Mouse (Mus musculus): Measurements from ENCODE around the gene Kdm6b. TPM values are rescaled to one million over a fixed set of nuclear protein-coding genes. Genes with fewer than 3 reads are reported as not detected.

Kdm6b gene
- polyA plus RNA-seq, 1 experiment from 2014 or later = 7.4 TPM

DNA sequence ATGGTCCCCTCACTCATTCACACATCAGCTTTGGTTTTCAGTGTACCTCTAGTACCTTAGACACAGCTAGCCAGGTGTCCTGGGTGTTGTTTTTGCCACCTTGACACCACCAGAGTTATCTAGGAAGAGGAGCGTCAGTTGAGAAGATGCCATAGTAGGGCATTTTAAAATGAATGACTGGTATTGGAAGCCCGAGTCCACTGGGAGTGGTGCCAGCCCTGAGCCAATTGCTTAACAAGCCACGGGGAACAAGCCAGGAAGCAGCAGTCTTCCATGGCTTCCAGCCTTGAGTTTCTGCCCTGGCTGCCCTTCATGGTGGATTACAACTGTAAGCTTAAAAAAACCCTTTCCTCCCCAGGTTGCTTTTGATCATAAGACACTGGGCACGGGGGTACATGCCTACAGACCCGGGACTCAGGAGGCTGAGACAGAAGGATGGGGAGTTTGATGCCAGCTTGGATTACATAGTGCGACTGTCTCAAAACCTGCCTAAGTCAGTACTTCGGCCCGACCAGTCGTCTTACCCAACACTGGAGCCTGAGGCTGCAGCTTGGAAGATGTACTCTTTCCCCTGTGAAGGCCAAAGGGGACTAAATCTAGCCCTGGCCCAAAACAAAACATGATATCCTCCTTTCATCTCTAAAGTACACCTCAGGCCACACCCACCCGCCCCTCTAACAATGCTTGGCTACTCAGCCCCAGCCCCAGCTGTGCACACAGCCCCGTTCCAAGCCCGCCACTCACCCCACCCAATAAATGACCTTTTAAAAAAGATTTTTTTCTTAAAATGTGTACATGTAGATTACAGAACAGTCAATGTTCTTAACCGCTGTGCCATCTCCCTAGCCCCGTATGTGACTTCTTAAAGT, 23.7 kb downstream of the Kdm6b start:
- no peak for ATAC-seq
- H3K36me3 ChIP-seq (replicated peaks; ENCODE audit: insufficient read depth, low read length) = no peaks in the 10 kb centered on the region

DNA sequence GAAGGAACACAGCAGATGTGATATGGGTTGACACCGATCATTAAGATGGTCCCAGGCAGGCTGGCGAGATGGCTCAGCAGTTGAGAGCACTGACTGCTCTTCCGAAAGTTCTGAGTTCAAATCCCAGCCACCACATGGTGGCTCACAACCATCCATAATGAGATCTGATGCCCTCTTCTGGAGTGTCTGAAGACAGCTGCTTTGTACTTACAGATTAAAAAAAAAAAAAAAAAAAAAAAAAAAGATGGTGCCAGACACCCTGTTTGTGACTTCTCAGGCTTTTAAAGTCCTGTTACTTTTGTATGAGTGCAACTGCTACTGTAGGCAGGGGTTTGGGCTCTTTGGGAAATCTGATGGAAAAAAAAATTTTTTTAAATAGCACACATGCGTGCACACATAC, 24.8 kb downstream of the Kdm6b start:
- Histone ChIP-seq H3K36me3 (replicated peaks; ENCODE audit: insufficient read depth, low read length) (no peaks in the 10 kb centered on the region), H3K27ac (ENCODE audit: low read depth) (no peak overlapping the region), H3K4me1 (ENCODE audit: insufficient read depth) (no peaks in the 10 kb centered on the region), H3K4me3 (ENCODE audit: low read depth, low read length) (no peak overlapping the region), H3K27me3 (ENCODE audit: insufficient read depth, low read length) (no peaks in the 10 kb centered on the region), H3K9me3 (ENCODE audit: low read length) (no peaks in the 10 kb centered on the region), H3K9ac (replicated peaks) (no peak overlapping the region), H3K4me2 (ENCODE audit: low read depth, low read length) (no peak overlapping the region)
- DNase-seq = no peak
- 88% methylated on average over 4 of the region's 4 CpGs for WGBS (ENCODE audit: insufficient replicate concordance)
- ATAC-seq = no peak
- no peak for TF ChIP-seq EP300 (IDR thresholded peaks at IDR 0.05; ENCODE audit: low read depth)
- TF ChIP-seq CTCF (IDR thresholded peaks at IDR 0.05; ENCODE audit: low read depth) = no peak

More for the DNA sequence above, 23.7 kb downstream of the Kdm6b start:
- 65% methylated on average over 14 of the region's 14 CpGs for WGBS (ENCODE audit: insufficient replicate concordance)
- H3K27me3 ChIP-seq (ENCODE audit: insufficient read depth, low read length) = no peaks in the 10 kb centered on the region
- peaks cover 4% of the 10 kb centered on the region; the same call in 1 of the 2 replicates for H3K4me1 ChIP-seq (ENCODE audit: insufficient read depth)
- H3K4me3 ChIP-seq (ENCODE audit: low read depth, low read length) = no peak overlapping the region
- H3K9ac ChIP-seq (replicated peaks) = no peak overlapping the region
- H3K4me2 ChIP-seq (ENCODE audit: low read depth, low read length) = no peak overlapping the region
- no peak overlapping the region for H3K27ac ChIP-seq (ENCODE audit: low read depth)
- no peak for TF ChIP-seq EP300 (IDR thresholded peaks at IDR 0.05; ENCODE audit: low read depth)
- TF ChIP-seq CTCF (IDR thresholded peaks at IDR 0.05; ENCODE audit: low read depth) = no peak
- no peaks in the 10 kb centered on the region for H3K9me3 ChIP-seq (ENCODE audit: low read length)
- DNase-seq = peak; percentile 28

DNA sequence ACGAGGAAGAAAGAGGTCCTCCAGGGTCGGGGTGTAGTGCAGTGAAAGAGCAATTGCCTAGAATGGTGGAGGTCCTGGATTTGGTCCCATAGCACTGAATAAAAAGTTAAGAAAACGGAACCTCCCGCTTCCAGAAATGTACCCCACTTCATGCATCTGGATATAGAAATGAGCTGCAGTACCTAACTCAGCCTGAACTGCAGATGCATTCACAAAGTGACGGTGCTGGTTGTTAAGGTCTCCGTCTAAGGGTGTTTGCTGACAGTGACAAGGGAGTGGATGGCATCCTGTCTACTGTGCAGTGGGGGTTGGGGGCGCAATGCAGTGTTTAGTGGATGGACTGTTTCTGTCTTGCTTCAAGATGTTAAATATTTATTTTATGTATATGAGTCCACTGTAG, 26.7 kb downstream of the Kdm6b start:
- H3K4me3 ChIP-seq (ENCODE audit: low read depth, low read length) = no peak overlapping the region
- H3K9ac ChIP-seq (replicated peaks) = no peak overlapping the region
- no peaks in the 10 kb centered on the region for H3K36me3 ChIP-seq (replicated peaks; ENCODE audit: insufficient read depth, low read length)
- H3K9me3 ChIP-seq (ENCODE audit: low read length) = no peaks in the 10 kb centered on the region
- TF ChIP-seq CTCF (IDR thresholded peaks at IDR 0.05; ENCODE audit: low read depth) (no peak), EP300 (IDR thresholded peaks at IDR 0.05; ENCODE audit: low read depth) (no peak)
- DNase-seq = no peak
- H3K27ac ChIP-seq (ENCODE audit: low read depth) = no peak overlapping the region
- H3K27me3 ChIP-seq (ENCODE audit: insufficient read depth, low read length) = no peaks in the 10 kb centered on the region
- no peak overlapping the region for H3K4me2 ChIP-seq (ENCODE audit: low read depth, low read length)
- H3K4me1 ChIP-seq (ENCODE audit: insufficient read depth) = no peaks in the 10 kb centered on the region
- no peak for ATAC-seq
- WGBS (ENCODE audit: insufficient replicate concordance) = 75% methylated on average over 7 of the region's 7 CpGs

DNA sequence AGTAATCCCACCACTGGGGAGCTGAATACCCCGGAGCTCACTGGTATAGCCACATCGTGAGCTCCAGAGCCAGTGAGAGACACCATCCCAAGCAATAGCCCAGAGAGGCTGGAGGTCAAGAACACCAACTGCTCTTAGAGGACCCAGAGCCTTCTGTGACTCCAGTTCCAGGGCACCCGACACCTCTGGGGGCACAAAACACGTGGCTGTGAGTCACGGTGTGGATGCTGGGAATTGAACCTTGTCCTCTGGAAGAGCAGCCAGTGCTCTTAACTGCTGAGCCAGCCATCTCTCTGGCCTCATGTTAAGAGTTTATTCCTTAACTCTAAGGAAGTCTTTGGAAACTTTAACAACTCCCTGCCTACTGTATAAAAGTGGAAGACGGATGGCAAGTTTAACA, 28.5 kb downstream of the Kdm6b start:
- ATAC-seq (no peak), DNase-seq (no peak)
- H3K4me2 ChIP-seq (ENCODE audit: low read depth, low read length) = no peak overlapping the region
- no peaks in the 10 kb centered on the region for H3K36me3 ChIP-seq (replicated peaks; ENCODE audit: insufficient read depth, low read length)
- no peak overlapping the region for H3K9ac ChIP-seq (replicated peaks)
- peaks cover under 1% of the 10 kb centered on the region; the same call in 1 of the 2 replicates for H3K4me1 ChIP-seq (ENCODE audit: insufficient read depth)
- TF ChIP-seq EP300 (IDR thresholded peaks at IDR 0.05; ENCODE audit: low read depth) (no peak), CTCF (IDR thresholded peaks at IDR 0.05; ENCODE audit: low read depth) (no peak)
- WGBS (ENCODE audit: insufficient replicate concordance) = 69% methylated on average over 6 of the region's 6 CpGs
- no peak overlapping the region for H3K27ac ChIP-seq (ENCODE audit: low read depth)
- no peak overlapping the region for H3K4me3 ChIP-seq (ENCODE audit: low read depth, low read length)
- no peaks in the 10 kb centered on the region for H3K27me3 ChIP-seq (ENCODE audit: insufficient read depth, low read length)
- no peaks in the 10 kb centered on the region for H3K9me3 ChIP-seq (ENCODE audit: low read length)

DNA sequence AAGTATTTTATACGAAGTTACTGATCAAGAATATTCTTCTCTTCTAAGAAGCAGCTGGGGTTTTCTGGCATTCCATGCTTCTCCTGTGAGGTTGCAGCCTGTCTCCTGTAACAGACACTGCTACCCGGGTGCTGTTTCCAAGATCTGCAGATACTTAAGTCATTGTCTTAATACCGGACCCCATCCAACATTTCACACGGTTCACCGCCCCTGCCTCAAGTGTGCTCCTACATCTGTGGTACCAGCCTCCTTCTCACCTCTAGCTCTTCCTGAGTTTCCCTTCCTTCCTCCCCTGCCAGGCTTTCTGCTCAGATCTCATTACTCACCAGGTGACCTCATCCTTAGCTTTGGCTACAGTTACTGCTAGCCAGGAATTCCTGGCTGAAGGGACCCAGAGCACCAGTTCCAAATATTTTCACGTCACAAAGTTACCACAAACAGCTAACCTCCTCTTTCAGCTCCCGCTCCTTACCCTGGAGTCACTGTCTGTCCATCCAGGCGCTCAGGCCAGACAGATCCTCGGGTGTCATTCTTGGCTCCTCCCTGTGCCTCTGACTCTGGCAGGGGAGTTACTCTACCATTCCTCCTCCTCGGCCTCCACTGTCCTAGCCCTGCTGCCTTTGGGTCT, 30.9 kb downstream of the Kdm6b start:
- Histone ChIP-seq H3K4me1 (ENCODE audit: insufficient read depth) (peaks cover 8% of the 10 kb centered on the region), H3K9me3 (ENCODE audit: low read length) (no peaks in the 10 kb centered on the region), H3K36me3 (replicated peaks; ENCODE audit: insufficient read depth, low read length) (no peaks in the 10 kb centered on the region), H3K27me3 (ENCODE audit: insufficient read depth, low read length) (no peaks in the 10 kb centered on the region), H3K4me3 (ENCODE audit: low read depth, low read length) (no peak overlapping the region), H3K27ac (ENCODE audit: low read depth) (no peak overlapping the region), H3K9ac (replicated peaks) (no peak overlapping the region), H3K4me2 (ENCODE audit: low read depth, low read length) (no peak overlapping the region)
- ATAC-seq (no peak), DNase-seq (no peak)
- TF ChIP-seq EP300 (IDR thresholded peaks at IDR 0.05; ENCODE audit: low read depth) = no peak
- TF ChIP-seq CTCF (IDR thresholded peaks at IDR 0.05; ENCODE audit: low read depth) = no peak
- 76% methylated on average over 10 of the region's 10 CpGs for WGBS (ENCODE audit: insufficient replicate concordance)

DNA sequence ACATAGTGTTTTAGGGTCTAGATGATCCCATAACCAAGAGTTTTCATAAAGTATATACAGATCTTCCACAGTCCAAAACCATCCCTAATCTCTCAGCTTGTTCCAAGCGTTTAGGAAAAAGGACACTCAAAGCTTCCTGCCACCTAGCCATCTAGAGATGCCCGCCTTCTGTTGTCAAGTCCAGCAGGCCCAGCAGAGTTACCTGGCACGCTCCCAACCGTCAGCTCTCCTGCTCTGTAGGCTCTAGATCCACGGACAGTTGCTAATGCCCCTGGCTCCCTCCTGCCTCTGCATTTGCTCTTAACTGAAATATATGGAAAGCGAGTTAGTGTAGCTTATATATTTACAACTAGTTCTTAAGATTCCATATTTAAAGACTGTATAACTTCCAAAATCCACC, 32.1 kb downstream of the Kdm6b start:
- Histone ChIP-seq H3K27me3 (ENCODE audit: insufficient read depth, low read length) (no peaks in the 10 kb centered on the region), H3K9ac (replicated peaks) (no peak overlapping the region), H3K4me2 (ENCODE audit: low read depth, low read length) (no peak overlapping the region), H3K4me3 (ENCODE audit: low read depth, low read length) (no peak overlapping the region), H3K9me3 (ENCODE audit: low read length) (no peaks in the 10 kb centered on the region), H3K4me1 (ENCODE audit: insufficient read depth) (peaks cover 11% of the 10 kb centered on the region), H3K36me3 (replicated peaks; ENCODE audit: insufficient read depth, low read length) (no peaks in the 10 kb centered on the region), H3K27ac (ENCODE audit: low read depth) (no peak overlapping the region)
- ATAC-seq (no peak), DNase-seq (no peak)
- TF ChIP-seq CTCF (IDR thresholded peaks at IDR 0.05; ENCODE audit: low read depth) = no peak
- TF ChIP-seq EP300 (IDR thresholded peaks at IDR 0.05; ENCODE audit: low read depth) = no peak
- WGBS (ENCODE audit: insufficient replicate concordance) = 84% methylated on average over 6 of the region's 6 CpGs

Measured in liver, postnatal 0 days (tissue).